Mouse (Mus musculus) stomach, embryonic 15.5 days (tissue): ENCODE data around the gene Iffo2. TPM values are rescaled to one million over a fixed set of nuclear protein-coding genes. Genes with fewer than 3 reads are reported as not detected.
A peak's percentile ranks its signal among the peaks of the same experiment; 100 is the strongest.

Source experiments
- ATAC-seq: fragments of 200-750 bp; cut with Nextera tagmentation; 2 replicates; pipeline ENCODE4 v1.8.0; 2017; ENCODE audit warnings: low read depth, moderate number of reproducible peaks, moderate TSS enrichment; ENCODE audit not compliant: insufficient read depth, low FRiP score
- H3K27ac ChIP-seq: fragments of 300-500 bp; sonication (generic); 2 replicates; pipeline ENCODE4 v1.5.1; 2015; ENCODE audit warnings: mild to moderate bottlenecking, inconsistent platforms
- H3K27me3 ChIP-seq: fragments of 300-500 bp; sonication (generic); replicated peaks from 2 replicates; pipeline ENCODE4 v1.6.1; 2015; ENCODE audit warnings: inconsistent platforms
- H3K36me3 ChIP-seq: fragments of 300-500 bp; sonication (generic); 2 replicates; pipeline ENCODE4 v1.6.1; 2015; ENCODE audit warnings: inconsistent platforms
- H3K4me1 ChIP-seq: fragments of 300-500 bp; sonication (generic); 2 replicates; pipeline ENCODE4 v1.6.1; 2015; ENCODE audit warnings: inconsistent platforms
- H3K4me2 ChIP-seq: fragments of 300-500 bp; sonication (generic); 2 replicates; pipeline ENCODE4 v1.6.1; 2015; ENCODE audit warnings: mild to moderate bottlenecking, inconsistent platforms
- H3K4me3 ChIP-seq: fragments of 300-500 bp; sonication (generic); replicated peaks from 2 replicates; pipeline ENCODE4 v1.5.1; 2015; ENCODE audit warnings: inconsistent platforms
- H3K9ac ChIP-seq: fragments of 300-500 bp; sonication (generic); 2 replicates; pipeline ENCODE4 v1.6.1; 2015; ENCODE audit warnings: inconsistent platforms
- H3K9me3 ChIP-seq: fragments of 300-500 bp; sonication (generic); 2 replicates; pipeline ENCODE4 v1.6.1; 2016; ENCODE audit warnings: inconsistent platforms
- WGBS: fragments of 180-500 bp; shearing (Covaris S2); methylation state at CpG from one replicate; pipeline ENCODE4 v1.1.7; 2015; 5-methylcytosine and 5-hydroxymethylcytosine counted together
- polyA plus RNA-seq: library from polyadenylated mRNA; unstranded; fragments of >200 nt; fragmentation: Nextera tagmentation; extraction: Ambion mirVana; gene quantifications from 2 replicates; pipeline ENCODE4 v1.2.1, GENCODE M21; 2015

The Iffo2 gene
- polyA plus RNA-seq, 1 experiment from 2014 or later = 4.2 TPM

DNA sequence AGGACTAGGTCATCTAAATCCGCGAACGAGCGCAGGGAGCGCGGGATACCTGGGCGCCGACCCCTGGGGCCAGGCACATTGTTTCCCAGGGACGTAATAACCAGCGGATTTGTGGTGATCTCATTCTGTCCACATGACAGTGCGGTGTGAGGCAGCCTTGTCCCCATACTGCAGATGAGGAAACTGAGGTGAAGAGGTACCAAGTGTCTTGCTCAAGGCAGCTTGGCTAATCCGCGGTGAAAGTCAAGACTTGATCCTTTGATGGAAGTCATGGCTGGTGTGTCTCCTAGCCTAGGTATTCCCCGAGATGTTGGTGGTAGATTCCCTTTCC lies 45.3 kb downstream of the Iffo2 start:
- ATAC-seq = no peak
- Histone ChIP-seq H3K4me3 (peak overlapping the region; percentile 86), H3K27ac (peak overlapping the region; percentile 87; the same call in 1 of the 2 replicates), H3K4me2 (peak overlapping the region; percentile 97), H3K27me3 (no peaks in the 10 kb centered on the region), H3K9me3 (no peaks in the 10 kb centered on the region), H3K9ac (peak overlapping the region; percentile 90), H3K4me1 (peaks cover 54% of the 10 kb centered on the region), H3K36me3 (no peaks in the 10 kb centered on the region)
- 10% methylated on average over 14 of the region's 14 CpGs for WGBS

DNA sequence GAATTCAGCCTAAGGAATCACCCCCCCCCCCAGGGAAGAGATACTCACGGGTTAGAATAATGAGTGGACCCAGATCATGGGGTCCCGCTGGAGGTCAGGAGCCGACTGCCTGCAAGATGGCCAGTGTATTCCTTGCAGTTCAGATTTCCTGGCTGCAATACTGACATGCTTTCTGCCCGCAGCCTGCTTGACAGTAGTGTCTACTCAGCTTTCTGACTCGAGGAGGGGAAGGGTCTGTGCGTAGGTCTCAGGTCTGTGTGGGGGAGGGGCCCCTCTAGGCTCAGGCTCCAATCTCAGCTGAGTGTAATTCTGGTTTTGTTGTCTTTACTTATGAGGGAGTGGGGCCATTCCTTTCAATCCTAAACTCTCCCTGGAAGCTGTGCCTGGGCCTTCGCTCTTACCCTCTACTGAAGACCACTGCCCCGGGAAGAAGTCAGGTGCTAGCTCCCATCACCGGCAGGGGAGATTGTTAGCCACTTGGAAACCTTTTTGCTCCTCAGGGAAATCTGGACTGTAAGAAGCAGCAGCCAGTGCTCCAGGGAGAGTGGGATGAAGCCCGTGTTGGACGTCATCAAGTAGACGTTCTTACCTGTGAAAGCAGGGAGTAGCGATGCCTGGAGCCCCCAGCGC lies 46.0 kb downstream of the Iffo2 start:
- Histone ChIP-seq H3K9me3 (no peaks in the 10 kb centered on the region), H3K4me3 (peak overlapping the region; percentile 86), H3K4me1 (peaks cover 61% of the 10 kb centered on the region), H3K4me2 (peak overlapping the region; percentile 97), H3K27me3 (no peaks in the 10 kb centered on the region), H3K36me3 (no peaks in the 10 kb centered on the region), H3K27ac (no peak overlapping the region), H3K9ac (no peak overlapping the region)
- WGBS = 39% methylated on average over 14 of the region's 14 CpGs
- no peak for ATAC-seq

DNA sequence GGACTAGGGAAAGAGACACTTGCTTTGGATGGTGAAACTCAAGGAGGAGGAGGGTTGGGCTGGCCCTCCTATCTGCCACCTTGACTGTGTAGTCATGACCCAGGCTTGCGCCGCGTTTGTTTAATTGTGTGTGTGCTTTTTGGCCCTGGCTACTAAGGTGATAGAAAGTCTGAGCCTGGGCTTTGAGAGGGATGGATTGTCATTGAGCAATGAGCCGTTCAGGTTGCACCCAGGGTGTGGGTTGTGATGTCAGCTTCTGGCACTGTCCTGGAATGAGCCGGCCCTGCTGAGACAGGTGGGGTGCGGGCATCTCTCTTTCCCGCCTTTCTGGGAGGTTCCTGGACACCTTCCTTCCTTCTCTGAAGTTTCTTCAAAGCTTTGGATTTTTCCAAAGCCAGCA lies 46.7 kb downstream of the Iffo2 start:
- no peak for ATAC-seq
- WGBS = 76% methylated on average over 7 of the region's 7 CpGs
- Histone ChIP-seq H3K4me2 (peak overlapping the region; percentile 97), H3K9ac (no peak overlapping the region), H3K27me3 (no peaks in the 10 kb centered on the region), H3K4me3 (peak overlapping the region; percentile 86; the same call in 1 of the 2 replicates), H3K9me3 (no peaks in the 10 kb centered on the region), H3K4me1 (peaks cover 67% of the 10 kb centered on the region), H3K27ac (no peak overlapping the region), H3K36me3 (no peaks in the 10 kb centered on the region)

DNA sequence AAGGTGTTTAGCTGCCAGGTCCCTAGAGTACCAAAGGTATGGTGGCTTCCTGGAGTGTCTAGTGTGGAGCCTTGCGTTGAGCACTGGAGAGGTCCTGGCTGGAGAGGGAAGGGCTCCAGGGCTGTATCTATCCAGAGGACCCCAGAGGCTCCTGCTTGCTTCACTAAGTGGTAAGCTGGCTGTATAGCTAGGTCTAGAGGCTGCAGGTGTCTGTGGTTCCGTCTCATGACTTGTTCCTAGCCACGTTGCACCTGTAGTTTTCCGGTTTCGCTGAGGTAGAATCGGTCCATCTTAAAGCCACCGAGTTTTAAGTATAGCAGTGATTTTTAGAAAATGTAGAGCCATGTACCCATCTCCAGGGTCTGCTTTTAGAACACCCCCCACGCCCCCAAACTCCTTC lies 48.0 kb downstream of the Iffo2 start:
- no peaks in the 10 kb centered on the region for H3K36me3 ChIP-seq
- no peaks in the 10 kb centered on the region for H3K9me3 ChIP-seq
- no peak for ATAC-seq
- H3K4me3 ChIP-seq = no peak overlapping the region
- no peak overlapping the region for H3K27ac ChIP-seq
- peak overlapping the region; percentile 16; the same call in 1 of the 2 replicates for H3K4me2 ChIP-seq
- 88% methylated on average over 8 of the region's 8 CpGs for WGBS
- H3K4me1 ChIP-seq = peaks cover 76% of the 10 kb centered on the region
- H3K9ac ChIP-seq = no peak overlapping the region
- H3K27me3 ChIP-seq = no peaks in the 10 kb centered on the region

DNA sequence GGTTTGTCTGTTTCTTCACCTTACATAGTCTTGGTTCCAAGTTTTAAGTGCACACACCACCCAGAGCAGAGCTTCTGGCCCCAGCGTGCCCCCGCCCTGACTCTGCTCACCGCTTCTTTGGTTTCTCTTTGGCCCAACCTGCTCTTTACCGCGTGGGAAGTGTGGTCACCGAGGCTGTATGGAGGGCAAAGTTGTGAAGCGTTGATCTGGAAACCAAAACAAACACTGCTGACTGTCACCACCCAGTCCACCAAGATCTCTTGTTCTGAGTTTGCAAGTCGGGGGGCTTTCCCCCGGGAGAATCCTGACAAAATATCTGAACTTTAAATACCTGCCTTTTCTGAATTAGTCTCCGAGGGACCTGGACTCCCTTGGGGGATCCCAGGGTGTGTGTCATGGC lies 48.7 kb downstream of the Iffo2 start:
- H3K4me3 ChIP-seq = no peak overlapping the region
- no peak overlapping the region for H3K9ac ChIP-seq
- H3K9me3 ChIP-seq = no peaks in the 10 kb centered on the region
- ATAC-seq = no peak
- H3K27me3 ChIP-seq = no peaks in the 10 kb centered on the region
- 46% methylated on average over 10 of the region's 10 CpGs for WGBS
- H3K4me1 ChIP-seq = peaks cover 72% of the 10 kb centered on the region
- no peaks in the 10 kb centered on the region for H3K36me3 ChIP-seq
- no peak overlapping the region for H3K27ac ChIP-seq
- peak overlapping the region; percentile 16 for H3K4me2 ChIP-seq

DNA sequence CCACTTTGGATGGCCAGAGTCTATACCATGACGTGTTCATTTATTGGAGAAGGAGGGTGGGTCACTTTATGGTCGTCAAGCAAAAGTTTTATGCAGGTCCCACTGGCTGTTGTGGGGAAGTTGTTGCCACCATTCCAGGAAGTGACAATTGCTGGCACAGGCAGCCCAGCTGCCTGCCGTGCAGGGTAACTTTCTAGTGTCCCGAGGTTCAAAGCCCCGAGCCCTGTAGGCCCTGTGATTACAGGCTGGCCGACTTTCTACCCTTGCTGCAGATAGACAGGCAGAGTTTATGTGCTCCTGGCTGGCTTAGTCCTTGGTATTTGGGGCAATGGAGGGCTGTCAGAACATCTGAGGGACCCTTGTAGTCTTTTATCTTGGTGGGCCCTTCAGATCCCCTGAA lies 49.1 kb downstream of the Iffo2 start:
- 50% methylated on average over 6 of the region's 6 CpGs for WGBS
- Histone ChIP-seq H3K4me2 (peak overlapping the region; percentile 16; the same call in 1 of the 2 replicates), H3K9me3 (no peaks in the 10 kb centered on the region), H3K27ac (0 out of 2 replicates have a peak overlapping the region, but pooled peaks have one; percentile 12), H3K4me3 (no peak overlapping the region), H3K36me3 (no peaks in the 10 kb centered on the region), H3K27me3 (no peaks in the 10 kb centered on the region), H3K9ac (no peak overlapping the region), H3K4me1 (peaks cover 75% of the 10 kb centered on the region)
- ATAC-seq = no peak

DNA sequence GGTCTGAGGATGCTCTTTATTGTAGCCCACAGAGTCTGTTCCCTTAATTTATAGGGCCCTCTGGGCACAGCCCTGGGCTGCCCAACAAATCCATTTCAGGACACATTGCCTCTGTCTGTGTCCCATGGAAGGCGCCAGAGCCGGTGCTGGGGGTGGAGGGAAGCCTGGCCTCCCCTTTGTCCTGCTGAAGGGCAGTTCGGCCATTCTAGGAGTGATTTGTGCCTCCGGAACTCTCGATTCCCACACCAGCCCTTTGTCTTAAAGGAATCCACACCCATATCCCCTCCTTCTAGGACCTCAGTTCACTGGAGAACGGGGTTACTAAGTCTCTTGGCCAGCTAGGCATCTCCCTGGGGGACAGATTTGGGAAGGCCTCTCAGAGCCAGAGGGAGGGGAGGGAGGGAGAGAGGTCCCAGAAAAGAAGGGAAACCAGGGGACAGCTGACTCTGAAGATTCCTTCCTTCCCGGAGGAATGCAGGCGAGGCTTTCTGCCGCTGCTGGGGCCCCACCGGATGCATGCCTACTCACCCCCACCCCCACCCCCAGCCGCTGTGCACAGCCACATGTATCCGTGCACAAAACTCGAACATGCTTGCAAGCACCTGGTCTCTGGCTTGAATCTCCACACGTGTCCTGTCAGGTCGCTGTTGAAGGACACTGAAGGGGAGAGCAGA lies 50.5 kb downstream of the Iffo2 start:
- Histone ChIP-seq H3K4me2 (peak overlapping the region; percentile 45), H3K4me1 (peaks cover 76% of the 10 kb centered on the region), H3K36me3 (no peaks in the 10 kb centered on the region), H3K4me3 (peak overlapping the region; percentile 13; the same call in 1 of the 2 replicates), H3K27ac (peak overlapping the region; percentile 92), H3K9ac (0 out of 2 replicates have a peak overlapping the region, but pooled peaks have one; percentile 19), H3K9me3 (no peaks in the 10 kb centered on the region), H3K27me3 (no peaks in the 10 kb centered on the region)
- WGBS = 6% methylated on average over 15 of the region's 15 CpGs
- peak; percentile 27; the same call in 1 of the 2 replicates for ATAC-seq

DNA sequence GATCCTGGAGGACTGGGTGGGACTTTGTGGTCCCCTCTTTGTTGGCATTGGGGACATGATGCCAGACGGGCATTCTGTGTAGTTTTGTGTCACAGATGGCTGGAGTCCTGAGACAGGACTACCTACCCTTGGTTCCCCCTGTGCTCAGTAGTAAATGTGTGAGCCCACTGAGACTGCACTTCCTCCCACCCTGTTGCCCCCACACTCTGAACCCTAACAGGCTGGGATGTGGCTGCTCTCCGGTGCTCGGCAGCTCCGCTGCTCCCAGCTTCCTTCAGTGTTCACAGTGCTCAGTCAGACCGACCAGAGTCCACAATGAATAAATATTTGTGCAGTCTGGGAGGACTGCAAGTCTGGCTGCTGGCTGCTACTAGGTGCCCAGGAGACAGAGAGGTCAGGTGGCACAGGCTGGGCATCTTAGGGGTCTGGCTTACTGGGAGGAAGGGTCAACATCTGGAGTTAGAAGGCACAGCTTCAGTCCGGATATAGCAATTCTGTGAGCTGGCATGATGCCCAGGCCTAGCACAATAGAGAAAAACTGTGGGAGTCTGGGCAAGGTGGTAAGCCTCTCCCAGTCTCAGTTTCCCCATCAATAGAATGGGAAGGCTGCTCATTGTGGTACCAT lies 51.2 kb downstream of the Iffo2 start:
- ATAC-seq = peak; percentile 65

DNA sequence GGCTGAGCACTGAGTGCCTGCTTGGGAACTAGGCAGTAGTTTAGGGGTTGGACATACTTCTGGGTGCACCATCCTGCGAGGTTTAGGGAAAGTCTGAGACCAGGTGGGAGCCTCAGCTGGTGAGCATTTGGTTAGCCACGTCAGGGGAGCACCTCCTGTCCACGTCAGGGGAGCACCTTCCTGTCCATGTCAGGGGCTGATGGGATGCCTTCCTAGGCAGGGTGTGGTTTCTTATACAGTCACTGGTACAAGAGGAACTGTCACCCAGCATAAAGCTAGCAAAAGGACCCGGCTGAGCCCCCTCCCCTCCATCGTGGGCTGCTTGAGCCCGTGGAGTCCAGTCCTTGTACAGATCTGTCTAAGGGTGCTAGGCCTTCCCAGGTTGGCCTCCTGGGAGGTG lies 52.0 kb downstream of the Iffo2 start:
- H3K9me3 ChIP-seq = no peaks in the 10 kb centered on the region
- H3K9ac ChIP-seq = no peak overlapping the region
- 70% methylated on average over 6 of the region's 6 CpGs for WGBS
- H3K4me1 ChIP-seq = peaks cover 63% of the 10 kb centered on the region
- peak overlapping the region; percentile 92; the same call in 1 of the 2 replicates for H3K27ac ChIP-seq
- H3K4me3 ChIP-seq = no peak overlapping the region
- no peak overlapping the region for H3K4me2 ChIP-seq
- H3K36me3 ChIP-seq = no peaks in the 10 kb centered on the region
- no peaks in the 10 kb centered on the region for H3K27me3 ChIP-seq
- ATAC-seq = no peak

More for the DNA sequence above, 51.2 kb downstream of the Iffo2 start:
- Histone ChIP-seq H3K27ac (peak overlapping the region; percentile 92), H3K27me3 (no peaks in the 10 kb centered on the region), H3K36me3 (no peaks in the 10 kb centered on the region), H3K4me1 (peaks cover 71% of the 10 kb centered on the region), H3K4me2 (peak overlapping the region; percentile 45), H3K9me3 (no peaks in the 10 kb centered on the region), H3K9ac (0 out of 2 replicates have a peak overlapping the region, but pooled peaks have one; percentile 1), H3K4me3 (peak overlapping the region; percentile 13; the same call in 1 of the 2 replicates)
- 10% methylated on average over 6 of the region's 6 CpGs for WGBS

DNA sequence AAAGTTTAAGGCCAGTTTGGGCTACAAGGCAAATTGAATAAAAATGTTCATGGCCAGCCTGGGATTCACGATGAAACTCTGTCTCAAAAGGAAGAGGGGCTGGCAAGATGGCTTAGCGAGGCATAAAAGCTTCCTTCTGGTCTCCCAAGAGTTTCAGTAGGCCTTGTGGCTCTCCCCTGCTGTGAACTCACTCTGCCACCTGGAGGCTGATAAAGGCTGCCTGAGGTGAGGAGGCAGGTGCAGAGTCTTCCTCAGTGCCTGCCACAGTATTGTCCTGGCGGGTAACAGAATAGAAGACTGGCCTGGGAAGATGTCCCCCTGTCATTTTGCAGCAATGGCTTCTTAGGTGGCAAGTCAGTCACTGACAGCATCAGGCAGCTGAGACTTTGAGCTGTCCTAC lies 52.6 kb downstream of the Iffo2 start:
- no peak for ATAC-seq
- H3K9ac ChIP-seq = no peak overlapping the region
- H3K4me1 ChIP-seq = peaks cover 60% of the 10 kb centered on the region
- H3K27ac ChIP-seq = no peak overlapping the region
- no peaks in the 10 kb centered on the region for H3K36me3 ChIP-seq
- H3K27me3 ChIP-seq = no peaks in the 10 kb centered on the region
- H3K9me3 ChIP-seq = no peaks in the 10 kb centered on the region
- no peak overlapping the region for H3K4me2 ChIP-seq
- no peak overlapping the region for H3K4me3 ChIP-seq
- 71% methylated on average over 3 of the region's 3 CpGs for WGBS

DNA sequence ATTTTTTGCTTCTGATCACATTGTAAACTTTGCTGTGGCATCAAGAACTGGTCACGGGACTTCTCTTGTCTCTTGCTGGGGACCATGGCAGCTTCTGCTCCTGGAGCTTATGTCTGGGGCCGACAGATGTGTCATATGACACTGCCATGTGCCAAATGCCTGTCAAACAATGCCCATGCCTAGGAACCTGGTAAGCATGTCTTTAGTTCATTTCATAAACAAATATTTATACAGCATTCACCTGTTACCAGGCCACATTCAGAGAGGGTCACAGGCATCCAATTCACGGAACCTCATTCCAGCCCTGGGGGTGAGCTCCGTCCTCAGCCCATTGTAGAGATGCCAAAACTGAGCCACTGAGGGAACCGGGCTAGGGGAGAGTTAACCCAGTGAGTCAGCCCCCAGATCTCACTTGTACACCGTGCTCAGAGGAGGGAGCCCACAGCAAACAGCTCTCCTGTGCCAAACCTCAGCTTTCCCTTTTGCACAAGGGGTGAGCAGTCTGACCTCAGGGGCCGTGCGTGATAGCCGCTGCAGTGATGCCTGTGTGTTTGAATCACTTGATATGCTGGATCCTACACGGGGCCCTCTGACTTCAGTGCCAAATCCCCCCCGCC lies 53.4 kb downstream of the Iffo2 start:
- Histone ChIP-seq H3K4me1 (peaks cover 52% of the 10 kb centered on the region), H3K27me3 (no peaks in the 10 kb centered on the region), H3K4me3 (no peak overlapping the region), H3K4me2 (no peak overlapping the region), H3K9ac (no peak overlapping the region), H3K9me3 (no peaks in the 10 kb centered on the region), H3K36me3 (no peaks in the 10 kb centered on the region), H3K27ac (no peak overlapping the region)
- no peak for ATAC-seq
- 74% methylated on average over 11 of the region's 11 CpGs for WGBS

DNA sequence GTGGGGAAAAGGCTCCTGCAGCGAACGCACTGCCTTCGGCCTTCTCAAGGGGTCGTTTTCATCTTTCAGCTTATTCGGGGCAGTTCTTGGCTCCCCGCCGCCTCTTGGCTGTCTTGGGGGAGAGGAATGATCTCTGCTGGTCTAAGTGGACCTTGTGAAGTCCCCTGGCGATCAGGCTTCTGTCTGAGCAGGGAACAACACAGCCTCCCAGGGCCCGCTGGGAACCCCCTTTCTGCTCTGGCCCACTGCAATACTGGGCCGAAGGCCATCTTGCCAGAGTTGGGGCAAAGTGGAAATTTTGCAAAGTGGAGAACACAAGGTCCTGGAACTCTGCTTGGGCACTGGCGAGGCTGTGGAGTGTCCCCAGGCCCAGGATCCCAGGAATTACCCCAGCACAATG lies 54.4 kb downstream of the Iffo2 start:
- H3K27ac ChIP-seq = 0 out of 2 replicates have a peak overlapping the region, but pooled peaks have one; percentile 6
- H3K36me3 ChIP-seq = no peaks in the 10 kb centered on the region
- peaks cover 46% of the 10 kb centered on the region for H3K4me1 ChIP-seq
- no peaks in the 10 kb centered on the region for H3K27me3 ChIP-seq
- H3K4me3 ChIP-seq = no peak overlapping the region
- H3K9me3 ChIP-seq = no peaks in the 10 kb centered on the region
- no peak overlapping the region for H3K9ac ChIP-seq
- no peak for ATAC-seq
- no peak overlapping the region for H3K4me2 ChIP-seq
- WGBS = 68% methylated on average over 11 of the region's 11 CpGs
